Mouse (Mus musculus) retina, embryonic 14.5 days (tissue): ENCODE measurements around the gene Pla2g5.
"Not testable (repeated sequence)": the region's sequence is repeated elsewhere in the genome, so short reads cannot be mapped to it uniquely, and the experiment has no call there.

Experiments
- DNase-seq: peaks from one replicate; pipeline ENCODE4 v3.0.0-alpha.2; 2015; ENCODE audit warnings: low spot score

Pla2g5 gene

DNA sequence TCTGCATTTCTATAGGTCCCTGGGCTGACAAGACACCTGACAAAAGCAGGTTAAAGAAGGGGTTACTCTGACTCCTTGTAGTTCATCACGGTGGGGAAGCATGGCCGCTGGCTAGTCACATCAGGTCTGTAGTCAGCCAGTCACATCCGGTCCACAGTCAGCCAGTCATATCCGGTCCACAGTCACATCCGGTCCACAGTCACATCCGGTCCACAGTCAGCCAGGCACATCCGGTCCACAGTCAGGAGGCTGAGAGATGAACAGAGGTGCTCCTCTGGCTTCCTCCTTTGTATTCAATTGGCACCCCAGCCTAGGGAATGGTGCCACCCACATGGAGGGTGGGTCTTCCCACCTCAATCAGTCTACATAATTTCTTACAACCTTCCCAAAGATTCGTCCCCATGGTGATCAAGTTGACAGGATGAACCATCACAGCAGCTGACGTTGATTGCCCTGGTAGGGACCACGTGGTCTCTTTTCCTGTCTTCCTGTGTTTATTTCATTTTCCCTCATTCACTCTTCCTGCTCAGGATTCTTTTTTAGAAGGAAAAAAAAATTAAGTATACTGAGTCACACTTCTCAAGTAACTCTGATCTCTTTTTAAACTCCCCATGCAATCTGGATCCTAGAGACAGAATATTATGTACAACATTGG is at the start of gene Pla2g5:
Pla2g5 (minus strand) TSS at position 139 of the 655 bp plus-strand sequence.
- no peak for DNase-seq

DNA sequence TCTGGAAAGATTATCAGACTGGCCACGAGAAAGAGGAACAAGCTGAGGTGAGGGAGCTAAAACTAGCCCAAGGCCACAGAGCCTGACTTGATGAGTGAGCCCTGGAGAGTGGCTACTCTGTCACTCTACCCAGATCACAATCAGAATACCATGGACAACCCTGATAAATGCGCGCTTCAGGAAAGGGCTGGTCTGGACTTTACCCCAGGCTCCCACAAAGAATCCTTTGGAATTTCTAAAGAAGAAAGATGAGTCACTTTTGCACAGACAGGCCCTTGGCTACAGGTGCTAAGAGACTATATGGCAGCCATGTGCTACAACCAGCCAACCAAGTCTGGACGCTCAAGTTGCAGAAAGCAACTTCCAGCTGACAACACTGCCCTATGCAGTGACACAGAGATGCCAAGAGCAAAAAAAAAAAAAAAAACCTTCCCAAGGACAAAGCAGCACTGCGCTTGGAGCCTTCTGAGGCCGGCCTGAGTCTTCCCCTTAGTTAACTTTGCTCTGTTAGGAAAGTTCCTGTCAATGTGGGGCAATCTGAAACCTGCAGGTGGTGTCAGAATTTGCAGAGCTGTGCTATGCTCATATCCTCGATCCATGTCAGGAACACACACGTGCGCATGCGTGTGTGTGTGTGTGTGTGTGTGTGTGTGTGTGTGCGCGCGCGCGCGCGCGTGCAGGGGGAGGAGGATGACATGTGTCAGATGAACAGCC is 42.5 kb upstream of the Pla2g5 start:
- no peak for DNase-seq

DNA sequence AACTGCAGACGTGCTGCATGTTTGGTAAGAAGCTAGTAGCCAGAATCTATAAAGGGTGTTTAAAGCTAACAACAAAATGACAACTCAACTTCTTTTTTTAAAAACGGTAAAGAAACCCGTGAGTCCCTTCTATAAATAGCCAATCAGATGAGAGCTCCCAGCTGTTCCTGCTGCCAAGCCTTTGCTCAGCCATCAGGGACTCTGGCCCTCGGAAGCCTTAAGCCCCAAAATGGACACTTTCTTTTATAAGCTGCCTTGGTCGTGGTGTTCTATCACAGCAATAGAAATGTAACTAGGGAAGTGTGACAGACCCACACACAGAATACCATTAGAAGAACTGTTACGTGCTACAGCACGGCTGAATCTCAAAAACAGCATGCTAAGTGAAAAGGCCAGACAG is 36.1 kb upstream of the Pla2g5 start:
- no peak for DNase-seq

DNA sequence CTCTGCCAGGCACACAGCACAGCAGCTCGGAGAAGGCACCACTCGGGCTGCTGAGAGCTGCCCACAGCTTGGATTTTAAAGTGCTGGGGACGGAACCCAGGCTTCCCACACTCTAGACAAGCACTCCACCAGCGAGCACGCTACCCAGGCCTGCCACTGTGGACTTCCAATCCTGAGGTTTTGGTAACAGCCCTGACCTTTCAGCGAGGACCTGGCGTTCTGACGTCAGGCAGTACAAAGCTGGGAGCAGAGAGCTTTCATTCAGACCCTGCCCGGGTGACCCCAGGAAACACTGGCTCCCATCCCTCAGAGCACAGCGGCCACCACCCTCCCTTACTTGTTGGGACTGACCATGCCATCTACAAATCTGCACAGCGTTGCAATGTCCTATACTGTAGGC is 30.5 kb upstream of the Pla2g5 start:
- DNase-seq: not testable (repeated sequence)

DNA sequence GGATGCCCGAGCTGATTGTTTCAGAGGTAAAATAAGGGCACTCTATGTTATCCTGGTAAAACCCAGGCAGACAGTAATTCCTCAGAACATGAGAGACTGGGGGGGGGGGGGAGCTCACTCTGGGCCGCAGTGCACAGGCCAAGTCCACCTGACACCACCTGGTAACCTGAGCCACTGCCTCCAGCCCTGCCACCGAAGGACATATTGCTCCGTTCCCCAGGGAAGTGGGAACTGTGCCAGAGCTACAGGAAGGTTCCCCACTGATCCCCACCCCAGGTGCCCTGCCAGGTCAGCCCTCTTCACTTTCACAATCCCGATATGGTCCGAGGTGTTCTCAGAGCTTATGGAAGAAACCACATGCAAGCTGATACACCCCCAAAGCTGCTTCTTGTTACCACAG is 29.4 kb upstream of the Pla2g5 start:
- no peak for DNase-seq

DNA sequence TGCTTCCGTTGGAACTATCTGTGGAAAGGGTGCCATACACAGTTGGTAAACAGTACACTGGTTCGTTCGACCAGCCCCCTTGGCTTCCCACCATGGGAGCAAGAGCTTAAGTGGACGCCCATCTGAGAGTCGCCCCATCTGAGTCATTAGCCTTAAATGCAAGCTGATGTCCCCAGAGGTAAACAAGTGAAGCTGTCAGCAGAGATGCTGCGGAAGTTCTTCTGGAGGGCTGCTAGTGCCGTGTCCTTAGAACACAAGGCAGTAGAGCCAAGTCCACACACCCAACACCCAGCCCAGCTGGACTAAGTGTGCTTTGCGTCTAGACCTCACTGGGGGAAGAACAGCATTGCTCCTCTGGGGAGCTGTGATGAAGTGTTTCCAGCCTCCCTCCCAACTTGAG is 26.4 kb upstream of the Pla2g5 start:
- DNase-seq: no peak

DNA sequence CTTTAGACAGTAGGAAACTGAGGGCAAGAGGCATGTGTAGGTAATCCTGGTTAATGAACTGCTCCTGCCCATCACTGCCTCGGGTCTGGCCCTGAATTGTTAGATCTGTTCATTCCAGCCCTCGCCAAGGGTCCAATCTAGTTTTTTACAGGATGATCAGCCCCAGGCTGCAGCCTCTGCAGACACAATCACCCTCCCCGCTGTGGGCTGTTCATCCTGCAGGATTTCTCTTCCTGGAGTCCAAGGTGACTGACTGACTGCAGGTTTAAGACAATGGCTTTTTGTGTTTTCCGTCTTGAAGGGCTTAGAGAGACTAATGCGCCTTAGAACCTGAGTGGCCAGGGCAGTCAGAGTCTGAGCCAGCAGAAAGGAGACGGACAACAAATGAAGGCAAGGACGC is 25.9 kb upstream of the Pla2g5 start:
- no peak for DNase-seq

DNA sequence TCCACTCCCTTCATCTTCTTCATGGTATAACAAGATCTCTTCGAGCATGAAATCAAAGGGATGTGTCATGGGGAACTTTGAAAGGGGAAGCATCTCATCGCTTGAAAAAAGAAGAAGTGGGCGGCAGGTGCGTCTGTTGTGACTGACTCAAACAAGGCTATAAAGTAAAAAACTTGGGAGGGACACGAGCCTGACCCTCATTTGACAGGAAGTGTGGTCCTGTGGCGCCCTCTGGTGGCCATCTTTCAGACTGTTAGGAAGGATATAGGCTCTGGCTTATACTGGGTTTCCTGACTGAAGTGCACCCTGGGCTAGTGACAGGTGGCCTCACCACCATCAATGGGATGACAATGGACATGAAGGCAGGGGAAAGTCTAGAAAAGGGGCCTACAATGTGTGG is 21.0 kb upstream of the Pla2g5 start:
- DNase-seq: peak; percentile 95

DNA sequence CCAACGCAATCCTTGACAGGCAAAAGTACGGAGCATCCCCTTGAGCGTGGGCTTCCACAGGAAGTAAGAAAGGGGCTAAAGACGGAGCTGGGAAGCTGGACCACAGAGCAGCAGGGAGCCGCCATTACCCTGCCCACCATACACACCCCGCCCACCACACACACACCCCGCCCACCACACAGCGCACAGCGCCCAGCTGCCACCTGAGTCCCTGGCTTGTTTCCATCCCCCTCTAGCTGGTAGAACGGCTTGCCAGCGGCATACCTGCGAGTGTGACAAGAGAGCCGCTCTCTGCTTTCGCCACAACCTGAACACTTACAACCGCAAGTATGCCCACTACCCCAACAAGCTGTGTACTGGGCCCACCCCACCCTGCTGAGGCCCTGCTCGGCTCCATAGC is 18.9 kb upstream of the Pla2g5 start:
- DNase-seq: no peak

DNA sequence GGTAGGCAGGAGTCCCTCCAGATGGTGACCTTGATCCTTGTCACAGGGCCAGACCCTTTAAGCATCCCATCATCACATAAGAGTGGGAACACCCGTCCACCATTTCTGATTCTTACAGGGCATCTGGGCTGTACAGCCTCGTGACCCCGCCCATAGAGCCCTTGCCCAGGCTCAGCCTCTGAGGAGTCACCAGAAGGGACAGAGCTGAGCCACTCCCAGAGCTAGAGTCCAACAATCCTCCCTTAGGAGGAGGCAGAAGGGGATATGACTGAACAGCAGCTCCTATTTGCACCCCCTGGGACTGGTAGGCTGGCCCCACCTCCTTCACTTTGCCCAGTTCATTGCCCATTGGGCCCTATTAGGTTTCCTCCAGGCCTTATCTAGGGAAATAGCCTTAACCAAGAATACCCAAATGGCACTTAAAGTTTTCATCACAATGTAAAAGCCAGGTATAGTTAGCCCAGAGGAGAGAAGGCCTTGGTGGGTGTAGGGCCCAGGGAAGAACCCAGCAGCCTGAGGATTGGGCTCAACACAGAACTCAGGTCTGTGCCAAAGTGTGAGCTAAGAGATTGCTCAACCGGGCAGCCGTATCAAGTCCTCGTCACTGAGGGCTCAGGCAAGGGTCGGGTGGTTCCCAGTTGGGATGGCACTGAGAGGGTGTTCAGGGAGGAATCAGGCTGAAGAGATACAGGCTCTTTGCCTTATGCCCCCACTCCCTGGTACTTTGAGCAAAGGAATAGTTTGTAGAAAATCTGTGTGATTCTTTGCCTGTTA is 17.7 kb upstream of the Pla2g5 start:
- no peak for DNase-seq

DNA sequence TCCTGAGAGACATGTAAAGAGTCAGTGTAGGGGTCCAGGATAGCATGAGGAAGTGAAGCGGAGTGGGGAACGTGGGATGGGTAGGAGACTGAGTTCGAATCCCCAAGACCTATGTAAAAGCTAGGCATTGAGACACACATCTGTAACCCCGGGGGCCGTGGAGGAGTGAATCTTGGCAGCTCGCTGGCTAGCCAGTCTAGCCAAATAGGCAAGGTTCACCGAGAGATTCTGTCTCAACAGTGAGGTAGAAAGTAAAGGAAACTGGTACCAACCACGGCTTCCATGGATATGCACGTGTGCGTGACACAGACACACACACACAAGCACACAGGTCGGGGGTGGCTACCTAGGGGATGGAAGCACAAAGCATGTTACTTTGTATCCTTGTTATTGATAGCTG is 16.5 kb upstream of the Pla2g5 start:
- no peak for DNase-seq

DNA sequence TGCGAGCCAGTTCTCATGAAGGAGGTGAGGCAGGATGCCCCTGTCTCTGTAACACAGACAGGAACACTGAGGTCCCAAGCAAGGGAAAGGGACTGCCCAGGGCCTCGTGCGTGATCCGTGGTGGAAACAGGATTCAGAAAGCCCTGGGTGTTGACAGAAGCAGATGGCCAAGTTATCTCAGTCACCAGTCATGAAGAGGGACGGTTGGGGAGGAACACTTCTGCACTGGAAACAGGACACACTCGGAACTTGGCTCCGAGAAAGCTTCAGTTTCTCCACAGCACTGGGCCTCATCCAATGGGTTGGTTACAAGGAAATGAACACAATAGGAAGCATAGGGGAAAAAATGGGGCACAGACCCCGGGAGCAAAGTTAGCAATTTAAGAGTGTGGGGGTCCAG is 15.5 kb upstream of the Pla2g5 start:
- no peak for DNase-seq

DNA sequence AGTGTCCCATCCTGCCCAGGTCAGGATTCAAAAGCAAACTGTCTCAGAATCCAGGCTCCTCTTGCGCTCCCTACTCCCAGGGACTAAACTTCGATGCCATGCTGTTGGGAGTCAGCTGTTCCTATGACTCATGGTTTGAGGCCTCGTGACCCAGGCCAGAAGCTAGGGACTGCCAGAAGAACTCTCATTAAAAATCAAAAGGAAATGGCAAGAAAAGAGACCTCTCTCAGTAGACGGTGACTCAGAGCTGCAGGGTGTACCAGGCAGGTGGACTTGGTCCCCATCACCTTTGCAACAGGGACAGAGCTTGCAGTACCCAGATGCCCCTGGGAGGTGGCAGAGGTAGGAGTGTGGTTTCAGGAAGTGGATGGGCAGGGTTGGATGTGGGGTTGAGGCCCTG is 14.4 kb upstream of the Pla2g5 start, which contains the start of gene Pla2g2e:
Pla2g2e (plus strand) TSS at position 212 of the 400 bp plus-strand sequence.
- DNase-seq: no peak

DNA sequence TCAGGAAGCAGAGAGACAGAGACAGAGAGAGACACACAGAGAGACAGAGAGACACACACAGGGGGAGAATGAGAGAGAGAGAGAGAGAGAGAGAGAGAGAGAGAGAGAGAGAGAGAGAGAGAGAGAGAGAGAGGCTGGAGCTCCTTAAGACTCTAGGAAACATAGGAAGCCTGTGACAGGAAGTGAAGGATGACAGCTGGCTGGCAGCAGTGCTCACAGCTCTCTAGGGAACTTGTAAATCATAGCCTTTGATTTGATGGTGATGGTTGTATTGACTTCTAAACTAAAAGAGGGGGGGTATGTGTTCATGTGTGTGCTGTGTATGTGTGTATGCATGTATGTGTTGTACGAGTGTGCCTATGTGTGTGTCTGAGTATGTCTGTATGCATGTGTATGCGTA is 12.7 kb upstream of the Pla2g5 start:
- no peak for DNase-seq

DNA sequence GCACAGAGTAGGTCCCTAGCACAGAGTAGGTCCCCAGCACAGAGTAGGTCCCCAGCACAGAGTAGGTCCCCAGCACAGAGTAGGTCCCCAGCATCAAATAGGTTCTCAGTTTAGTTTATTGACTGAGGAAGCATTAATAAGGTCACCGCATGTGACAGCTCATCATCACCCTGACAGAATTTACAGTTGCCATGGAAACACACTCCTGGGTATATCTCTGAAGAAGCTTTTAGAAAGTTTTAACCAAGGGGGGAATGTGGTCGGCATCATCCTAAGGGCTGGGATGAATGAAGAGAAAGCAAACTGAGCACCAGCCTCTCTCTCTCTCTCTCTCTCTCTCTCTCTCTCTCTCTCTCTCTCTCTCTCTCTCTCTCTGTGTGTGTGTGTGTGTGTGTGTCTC is 12.0 kb upstream of the Pla2g5 start:
- not testable (repeated sequence) for DNase-seq

DNA sequence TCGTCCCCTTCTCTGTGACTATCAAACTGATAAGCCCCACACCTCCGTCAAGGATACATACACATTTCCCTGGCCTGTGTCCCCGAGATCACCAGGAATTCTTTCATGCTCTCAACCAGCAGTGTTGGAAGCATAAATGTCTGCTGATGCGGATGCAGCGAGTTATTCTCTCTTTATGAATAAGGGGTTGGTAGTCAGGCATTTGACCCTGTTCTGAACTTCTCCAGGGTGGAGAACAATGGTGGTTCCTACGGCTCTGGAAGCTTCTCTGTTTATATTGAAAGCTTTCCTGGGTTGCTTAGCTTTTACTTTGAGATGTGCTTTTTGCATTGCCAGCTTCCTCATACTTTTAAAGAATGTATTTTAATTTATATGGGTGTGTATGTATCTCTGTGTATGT is 10.6 kb upstream of the Pla2g5 start, which contains the start of gene Gm13030:
Gm13030 (minus strand) TSS at position 101 of the 400 bp plus-strand sequence.
- no peak for DNase-seq

DNA sequence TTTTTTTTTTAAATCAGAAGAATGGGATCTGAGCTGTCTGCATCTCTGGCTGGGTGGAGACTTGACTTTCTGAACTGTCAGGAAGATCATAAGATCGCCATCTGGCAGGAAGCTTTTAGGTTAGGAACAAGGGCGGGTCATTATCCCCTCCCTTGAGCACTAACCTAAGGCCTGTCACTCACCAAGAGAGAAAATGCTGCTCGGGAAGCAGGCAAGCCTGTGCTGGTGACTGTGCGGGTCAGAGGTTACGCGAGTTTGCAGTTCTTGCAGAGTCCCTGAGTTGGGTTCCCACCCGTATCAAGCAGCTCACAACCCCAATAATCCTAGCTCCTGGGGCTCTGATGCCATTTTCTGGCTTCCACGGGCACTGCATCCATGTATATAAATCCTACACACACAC is 5.4 kb upstream of the Pla2g5 start:
- no peak for DNase-seq

DNA sequence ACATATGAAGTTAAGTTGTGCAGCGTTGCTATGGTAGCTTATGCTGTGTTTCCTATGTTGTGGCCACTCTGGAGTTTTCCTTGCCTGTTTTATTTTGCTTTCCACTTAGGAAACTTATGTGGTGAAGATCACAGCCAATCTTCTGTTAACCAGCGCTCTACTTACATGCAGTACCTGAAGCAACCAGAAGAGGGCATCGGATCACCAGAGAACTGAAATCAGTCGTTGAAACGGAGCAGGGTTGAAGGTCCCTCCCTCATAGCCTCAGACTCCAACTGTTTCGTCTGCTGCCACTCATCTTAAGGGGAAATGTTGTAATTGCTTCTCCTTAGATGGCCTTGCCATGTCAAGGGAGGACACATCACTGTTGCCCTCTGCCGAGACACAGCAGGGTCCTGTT is 3.1 kb upstream of the Pla2g5 start:
- DNase-seq: peak; percentile 78

DNA sequence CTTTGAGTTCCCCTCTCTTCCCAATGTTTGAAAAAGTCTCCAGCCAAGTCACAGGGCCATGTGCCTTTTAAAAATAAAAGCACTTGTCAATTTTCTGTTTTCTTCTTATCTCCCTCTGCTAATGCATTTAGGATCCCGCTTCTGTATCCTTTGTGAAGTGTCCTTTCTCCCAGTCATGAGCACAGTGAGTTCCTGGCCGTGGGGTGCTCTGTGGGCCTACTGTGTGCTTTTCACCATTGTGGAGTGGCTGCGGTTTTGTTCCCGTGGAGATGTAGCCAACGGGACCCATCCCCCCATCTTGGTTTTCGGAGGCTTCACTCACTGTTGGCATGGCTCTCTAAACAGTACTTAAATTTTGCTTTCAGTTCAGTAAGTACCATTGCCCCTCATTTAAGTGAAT is 2.7 kb upstream of the Pla2g5 start:
- DNase-seq: no peak

DNA sequence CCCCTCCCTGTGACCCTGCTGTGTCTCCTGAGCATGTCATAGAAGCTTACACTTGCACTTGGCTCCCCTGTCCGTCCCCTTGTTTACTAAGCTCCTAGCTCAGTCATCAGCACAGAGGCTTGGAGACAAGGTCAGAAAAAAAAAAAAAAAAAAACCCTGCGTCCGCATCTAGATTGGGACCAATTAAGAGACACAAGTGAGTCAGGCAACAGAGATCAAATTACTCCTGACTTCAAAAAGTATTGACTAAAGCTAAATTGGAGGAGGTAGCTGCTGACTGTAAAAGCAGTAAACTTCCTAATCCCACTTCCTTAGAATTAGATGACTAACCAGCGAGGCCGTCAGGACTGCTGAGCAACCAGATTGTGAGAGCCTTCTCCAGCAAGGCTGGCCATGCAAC is 1.8 kb upstream of the Pla2g5 start:
- DNase-seq: no peak

DNA sequence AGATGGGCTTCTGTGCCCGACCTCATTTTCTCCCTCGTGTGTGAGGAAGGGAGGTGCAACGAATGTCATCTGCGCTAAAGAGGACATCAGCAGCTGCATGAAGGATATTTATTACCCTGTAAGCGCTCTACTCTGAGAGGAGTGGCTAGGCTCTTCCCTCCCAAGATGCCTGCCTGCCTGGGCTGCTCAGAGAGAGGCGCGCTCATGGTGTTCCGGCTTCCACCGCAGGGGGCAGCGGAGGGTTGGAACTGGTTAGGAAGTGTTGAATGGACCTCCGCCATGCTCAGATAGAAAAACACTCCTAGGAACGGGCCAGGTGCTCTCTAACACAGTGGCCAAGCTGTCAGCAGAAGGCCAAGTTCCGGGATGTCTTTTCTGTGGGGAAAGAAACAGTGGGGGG is 3.6 kb downstream of the Pla2g5 start:
- DNase-seq: peak; percentile 83

DNA sequence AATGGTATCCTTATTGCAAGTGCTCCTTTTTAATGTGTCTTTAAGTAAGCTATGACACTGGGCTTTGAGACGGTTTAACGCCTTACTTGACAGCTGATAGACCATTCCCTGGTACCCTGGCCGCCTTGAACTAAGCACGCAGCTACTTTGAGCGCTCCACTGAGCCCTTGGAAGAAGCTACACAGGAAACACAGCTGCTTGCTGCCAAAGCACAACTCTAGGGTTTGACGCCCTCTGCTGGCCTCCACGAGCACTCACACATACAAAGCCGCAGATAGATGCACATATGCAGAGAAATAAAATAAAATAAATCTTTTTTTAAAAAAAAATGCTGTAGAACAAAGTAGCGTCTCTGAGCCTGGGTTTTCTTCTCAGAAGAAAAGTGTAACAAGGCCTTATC is 4.0 kb downstream of the Pla2g5 start:
- DNase-seq: no peak

DNA sequence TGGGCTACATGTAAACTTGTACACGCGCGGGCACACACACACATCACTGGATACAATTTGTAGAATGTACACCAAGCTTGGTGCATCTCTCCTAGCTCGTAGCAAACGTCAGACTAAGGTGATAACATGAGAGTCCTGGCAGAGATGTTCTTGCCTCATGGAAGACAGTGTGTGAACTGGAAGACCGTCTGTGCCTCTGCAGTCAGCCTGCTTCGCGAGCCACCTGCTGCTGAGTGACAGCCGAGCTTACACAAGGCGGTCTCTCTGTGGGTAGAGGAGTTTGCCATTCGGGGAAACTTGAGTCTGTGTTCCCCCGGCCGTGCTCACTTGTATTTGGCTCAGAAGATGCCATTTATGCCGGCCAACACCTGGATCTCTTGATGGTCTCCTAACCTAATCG is 4.8 kb downstream of the Pla2g5 start:
- no peak for DNase-seq
